Mouse (Mus musculus): ENCODE data around the gene Fads3. TPM values are rescaled to one million over a fixed set of nuclear protein-coding genes. Genes with fewer than 3 reads are reported as not detected.

Gene Fads3
- polyA plus RNA-seq (2012; ENCODE audit: insufficient read depth, insufficient read length, missing spikeins) = 31.1 and 34.2 TPM in 2 replicates

GRCm38 (mm10) chr19:10041388-10042148, at the start of gene Fads3:
TSS of gene Fads3 (plus strand) at chr19:10041569.
- peaks cover 21% of the 10 kb centered on the region for H3K4me1 ChIP-seq (ENCODE audit: control insufficient read depth, insufficient read depth, insufficient read length, low read length)
- H3K27ac ChIP-seq (replicated peaks; ENCODE audit: low read depth, low read length) = peak within 1 kb of the TSS; percentile 72

GRCm38 (mm10) chr19:9992011-9992958, 49.1 kb upstream of the Fads3 start:
- Histone ChIP-seq H3K4me1 (ENCODE audit: control insufficient read depth, insufficient read depth, insufficient read length, low read length) (peaks cover 3% of the 10 kb centered on the region; the same call in 1 of the 2 replicates), H3K4me3 (ENCODE audit: insufficient read depth, low read depth, low read length) (no peak overlapping the region), H3K27ac (replicated peaks; ENCODE audit: low read depth, low read length) (no peak overlapping the region)

More at GRCm38 (mm10) chr19:10041388-10042148, at the start of gene Fads3:
- peak within 1 kb of the TSS; percentile 66 for H3K4me3 ChIP-seq (ENCODE audit: insufficient read depth, low read depth, low read length)

- Histone ChIP-seq H3K27ac (replicated peaks; ENCODE audit: low read depth, low read length) (no peak overlapping the region), H3K4me3 (ENCODE audit: insufficient read depth, low read depth, low read length) (peak overlapping the region; percentile 33), H3K4me1 (ENCODE audit: control insufficient read depth, insufficient read depth, insufficient read length, low read length) (peaks cover 3% of the 10 kb centered on the region; the same call in 1 of the 2 replicates)
These were observed 48.2 kb upstream of the Fads3 start for GRCm38 (mm10) chr19:9993036-9993656.

- Histone ChIP-seq H3K4me3 (ENCODE audit: insufficient read depth, low read depth, low read length) (no peak overlapping the region), H3K27ac (replicated peaks; ENCODE audit: low read depth, low read length) (no peak overlapping the region), H3K4me1 (ENCODE audit: control insufficient read depth, insufficient read depth, insufficient read length, low read length) (peaks cover 3% of the 10 kb centered on the region; the same call in 1 of the 2 replicates)
These were observed 43.9 kb upstream of the Fads3 start for GRCm38 (mm10) chr19:9997204-9998062.

GRCm38 (mm10) chr19:9998063-9998416, 43.3 kb upstream of the Fads3 start:
- Histone ChIP-seq H3K27ac (replicated peaks; ENCODE audit: low read depth, low read length) (no peak overlapping the region), H3K4me3 (ENCODE audit: insufficient read depth, low read depth, low read length) (no peak overlapping the region)

GRCm38 (mm10) chr19:9998736-9999486, 42.5 kb upstream of the Fads3 start:
- no peak overlapping the region for H3K4me3 ChIP-seq (ENCODE audit: insufficient read depth, low read depth, low read length)
- no peak overlapping the region for H3K27ac ChIP-seq (replicated peaks; ENCODE audit: low read depth, low read length)
- no peaks in the 10 kb centered on the region for H3K4me1 ChIP-seq (ENCODE audit: control insufficient read depth, insufficient read depth, insufficient read length, low read length)

More at GRCm38 (mm10) chr19:9998063-9998416, 43.3 kb upstream of the Fads3 start:
- peaks cover 3% of the 10 kb centered on the region; the same call in 1 of the 2 replicates for H3K4me1 ChIP-seq (ENCODE audit: control insufficient read depth, insufficient read depth, insufficient read length, low read length)

GRCm38 (mm10) chr19:10000330-10000729, 41.0 kb upstream of the Fads3 start:
- no peaks in the 10 kb centered on the region for H3K4me1 ChIP-seq (ENCODE audit: control insufficient read depth, insufficient read depth, insufficient read length, low read length)
- no peak overlapping the region for H3K27ac ChIP-seq (replicated peaks; ENCODE audit: low read depth, low read length)
- no peak overlapping the region for H3K4me3 ChIP-seq (ENCODE audit: insufficient read depth, low read depth, low read length)

GRCm38 (mm10) chr19:10001206-10001969, 40.0 kb upstream of the Fads3 start, which contains the start of the genes Best1 and Rab3il1:
TSS of gene Best1 (minus strand) at chr19:10001633.
TSS of gene Rab3il1 (plus strand) at chr19:10001669.
- H3K27ac ChIP-seq (replicated peaks; ENCODE audit: low read depth, low read length) = no peak within 1 kb of the TSS
- H3K4me3 ChIP-seq (ENCODE audit: insufficient read depth, low read depth, low read length) = no peak within 1 kb of the TSS
- no peaks in the 10 kb centered on the region for H3K4me1 ChIP-seq (ENCODE audit: control insufficient read depth, insufficient read depth, insufficient read length, low read length)

- no peaks in the 10 kb centered on the region for H3K4me1 ChIP-seq (ENCODE audit: control insufficient read depth, insufficient read depth, insufficient read length, low read length)
- no peak overlapping the region for H3K27ac ChIP-seq (replicated peaks; ENCODE audit: low read depth, low read length)
- no peak overlapping the region for H3K4me3 ChIP-seq (ENCODE audit: insufficient read depth, low read depth, low read length)
These were observed 37.7 kb upstream of the Fads3 start for GRCm38 (mm10) chr19:10003696-10004095.

- Histone ChIP-seq H3K4me1 (ENCODE audit: control insufficient read depth, insufficient read depth, insufficient read length, low read length) (no peaks in the 10 kb centered on the region), H3K4me3 (ENCODE audit: insufficient read depth, low read depth, low read length) (no peak overlapping the region), H3K27ac (replicated peaks; ENCODE audit: low read depth, low read length) (no peak overlapping the region)
These were observed 30.0 kb upstream of the Fads3 start for GRCm38 (mm10) chr19:10011408-10011807.

GRCm38 (mm10) chr19:10012827-10013278, 28.5 kb upstream of the Fads3 start:
- H3K4me1 ChIP-seq (ENCODE audit: control insufficient read depth, insufficient read depth, insufficient read length, low read length) = no peaks in the 10 kb centered on the region
- H3K27ac ChIP-seq (replicated peaks; ENCODE audit: low read depth, low read length) = 0 out of 2 replicates have a peak overlapping the region, but pooled peaks have one; percentile 29
- H3K4me3 ChIP-seq (ENCODE audit: insufficient read depth, low read depth, low read length) = no peak overlapping the region

- no peaks in the 10 kb centered on the region for H3K4me1 ChIP-seq (ENCODE audit: control insufficient read depth, insufficient read depth, insufficient read length, low read length)
- H3K27ac ChIP-seq (replicated peaks; ENCODE audit: low read depth, low read length) = peak overlapping the region; percentile 29; the same call in 1 of the 2 replicates
- H3K4me3 ChIP-seq (ENCODE audit: insufficient read depth, low read depth, low read length) = no peak overlapping the region
These were observed 28.0 kb upstream of the Fads3 start for GRCm38 (mm10) chr19:10013348-10013747.

- Histone ChIP-seq H3K4me1 (ENCODE audit: control insufficient read depth, insufficient read depth, insufficient read length, low read length) (no peaks in the 10 kb centered on the region; the same call in 1 of the 2 replicates), H3K27ac (replicated peaks; ENCODE audit: low read depth, low read length) (peak overlapping the region; percentile 29; the same call in 1 of the 2 replicates), H3K4me3 (ENCODE audit: insufficient read depth, low read depth, low read length) (no peak overlapping the region)
These were observed 27.5 kb upstream of the Fads3 start for GRCm38 (mm10) chr19:10013913-10014312.
